Mouse (Mus musculus) embryo, embryonic 10.5 days (tissue): ENCODE data around the gene Pigv.

ENCODE experiments used
- DNase-seq: peaks from one replicate; pipeline ENCODE4 v3.0.0-alpha.2; 2015; ENCODE audit warnings: low spot score

Pigv gene

DNA sequence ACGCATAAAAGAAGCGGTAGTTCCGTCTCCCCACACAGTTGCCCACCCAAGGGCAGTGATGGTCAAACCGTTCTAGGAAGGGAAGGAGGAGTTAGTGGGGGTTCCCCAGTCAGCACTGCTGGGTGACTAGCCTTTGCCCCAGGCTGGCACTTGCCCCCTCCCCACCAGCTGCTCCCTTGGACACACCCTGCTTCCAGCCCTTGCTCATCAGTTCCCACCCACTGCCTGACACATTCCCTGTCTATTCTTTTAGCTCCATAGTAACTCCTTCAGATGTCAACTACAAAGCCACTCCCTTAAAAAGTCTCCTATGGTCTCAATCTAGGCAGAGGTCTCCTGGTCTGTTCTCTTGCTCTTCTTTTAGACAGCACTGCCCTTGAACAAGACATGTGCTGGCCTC lies 58.6 kb downstream of the Pigv start:
- no peak for DNase-seq

DNA sequence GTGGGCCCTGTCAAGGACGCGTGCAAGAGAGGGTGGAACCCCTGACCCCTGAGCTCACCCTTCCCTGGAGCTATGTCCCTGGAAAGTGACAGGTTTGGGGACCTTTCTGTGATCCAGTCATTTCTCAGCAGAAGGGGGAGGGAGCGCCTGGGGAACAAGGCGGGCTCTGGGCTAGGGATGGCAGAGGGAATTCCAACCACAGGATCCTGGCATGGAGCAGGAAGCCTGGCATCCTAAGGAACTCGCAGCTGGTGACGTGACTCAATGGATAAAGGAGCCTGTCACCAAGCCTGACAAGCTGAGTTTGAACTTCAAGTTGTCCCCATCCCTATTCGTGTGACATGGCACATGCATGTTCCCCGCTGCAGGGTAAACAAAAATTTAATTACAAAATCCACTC lies 59.4 kb downstream of the Pigv start:
- DNase-seq = no peak

DNA sequence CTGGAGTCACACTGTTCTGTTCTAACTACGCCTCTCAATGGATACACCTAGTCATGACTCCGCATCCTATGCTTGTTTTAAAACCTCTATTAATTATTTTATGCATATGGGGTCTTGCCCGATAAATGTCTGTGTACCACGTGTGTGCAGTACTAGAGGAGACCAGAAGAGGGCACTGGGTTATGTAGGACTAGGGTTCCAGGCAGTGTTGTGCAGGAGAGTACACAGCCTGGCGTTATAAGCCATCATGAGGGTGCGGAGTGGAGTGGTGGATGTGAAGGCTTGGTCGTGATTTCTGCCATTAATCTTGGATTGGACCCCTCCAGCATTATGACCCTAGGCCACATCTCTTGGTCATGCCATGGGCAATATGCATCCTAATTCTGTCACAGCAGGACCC lies 60.0 kb downstream of the Pigv start:
- DNase-seq = no peak

DNA sequence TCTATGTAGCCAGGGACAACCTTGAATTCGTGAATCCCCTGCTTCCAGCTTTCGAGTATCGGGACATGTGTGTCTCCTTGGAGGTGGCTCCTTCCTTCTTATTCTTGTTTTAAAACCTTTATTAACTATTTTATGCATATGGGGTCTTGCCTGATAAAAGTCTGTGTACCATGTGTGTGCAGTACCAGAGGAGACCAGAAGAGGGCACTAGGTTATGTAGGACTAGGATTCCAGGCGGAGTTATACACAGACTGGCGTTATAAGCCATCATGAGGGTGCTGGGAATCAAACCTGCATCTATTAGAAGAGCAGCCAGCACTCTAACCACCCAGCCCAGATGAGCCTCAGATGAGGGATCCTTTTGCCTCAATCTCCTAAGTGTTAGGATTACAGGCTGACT lies 60.6 kb downstream of the Pigv start:
- DNase-seq = no peak
